Mouse (Mus musculus): ENCODE measurements around the gene Slc7a10. TPM values are rescaled to one million over a fixed set of nuclear protein-coding genes. Genes with fewer than 3 reads are reported as not detected.

The Slc7a10 gene
- polyA plus RNA-seq, 1 experiment from 2014 or later, result 1.8 TPM

Other genes with a start within 250 kb of the Slc7a10 start
- gene Cebpg, start 129.8 kb upstream of the Slc7a10 start, polyA plus RNA-seq (2015; fragmentation: Nextera tagmentation; extraction: Ambion mirVana), result 19.7 and 19.8 TPM in 2 replicates
- gene Cebpa, start 67.1 kb upstream of the Slc7a10 start, polyA plus RNA-seq (2015; fragmentation: Nextera tagmentation; extraction: Ambion mirVana), result 1.0 and 1.5 TPM in 2 replicates
- 2.0 and 2.5 TPM in 2 replicates for gene Lrp3, start 29.1 kb downstream of the Slc7a10 start, polyA plus RNA-seq (2015; fragmentation: Nextera tagmentation; extraction: Ambion mirVana)
- 10.1 and 12.2 TPM in 2 replicates for gene Gpatch1, start 132.1 kb downstream of the Slc7a10 start, polyA plus RNA-seq (2015; fragmentation: Nextera tagmentation; extraction: Ambion mirVana)
- 5.8 TPM in 2 replicates for gene Rhpn2, start 147.8 kb downstream of the Slc7a10 start, polyA plus RNA-seq (2015; fragmentation: Nextera tagmentation; extraction: Ambion mirVana)
- 13.6 and 16.1 TPM in 2 replicates for gene Faap24, start 210.5 kb downstream of the Slc7a10 start, polyA plus RNA-seq (2015; fragmentation: Nextera tagmentation; extraction: Ambion mirVana)
- 44.9 and 45.2 TPM in 2 replicates for gene Cep89, start 210.7 kb downstream of the Slc7a10 start, polyA plus RNA-seq (2015; fragmentation: Nextera tagmentation; extraction: Ambion mirVana)